Mouse (Mus musculus): ENCODE measurements around the gene Zbtb18.

- TF ChIP-seq CTCF (IDR thresholded peaks at IDR 0.05; ENCODE audit: low read depth) (no peak), EP300 (IDR thresholded peaks at IDR 0.05; ENCODE audit: low read depth) (no peak)
Measured at GRCm38 (mm10) chr1:177440411-177440810, 1.7 kb upstream of the Zbtb18 start.
